Mouse (Mus musculus): ENCODE results near the gene B4galnt2. TPM values are rescaled to one million over a fixed set of nuclear protein-coding genes. Genes with fewer than 3 reads are reported as not detected.

Gene B4galnt2
- polyA plus RNA-seq, 1 experiment from 2014 or later = 0.11 TPM

- ATAC-seq (ENCODE audit: insufficient number of reproducible peaks, insufficient read depth, low FRiP score, low read depth) = no peak
- no peak overlapping the region for H3K4me2 ChIP-seq (ENCODE audit: low read length)
- WGBS = 87% methylated on average over 8 of the region's 8 CpGs
- H3K27ac ChIP-seq (replicated peaks in 1 of 2; ENCODE audit: control insufficient read depth in 1 of 2, insufficient read depth in 1 of 2, low read depth in 2 of 2, low read length in 2 of 2) = no peak overlapping the region
- no peak overlapping the region for H3K9ac ChIP-seq (ENCODE audit: low read length)
- H3K4me1 ChIP-seq (ENCODE audit: control insufficient read depth in 2 of 2, insufficient read depth in 2 of 2, low read length in 2 of 2) = peaks cover 0 to 13% of the 10 kb centered on the region in 2 experiments; a peak in 2 of 4 replicates
- H3K4me3 ChIP-seq (ENCODE audit: control insufficient read depth in 1 of 2, insufficient read depth in 1 of 2, low read depth in 1 of 2, low read length in 2 of 2) = no peak overlapping the region
- H3K27me3 ChIP-seq (ENCODE audit: control insufficient read depth, insufficient read depth, low read length) = no peaks in the 10 kb centered on the region
- H3K36me3 ChIP-seq (ENCODE audit: control insufficient read depth, insufficient read depth, low read length) = no peaks in the 10 kb centered on the region
- no peaks in the 10 kb centered on the region for H3K9me3 ChIP-seq (ENCODE audit: control insufficient read depth, low read length)
Observed at GRCm38 (mm10) chr11:95861397-95861796, 53.3 kb downstream of the B4galnt2 start.

- no peak for ATAC-seq (ENCODE audit: insufficient number of reproducible peaks, insufficient read depth, low FRiP score, low read depth)
- Histone ChIP-seq H3K4me3 (ENCODE audit: control insufficient read depth in 1 of 2, insufficient read depth in 1 of 2, low read depth in 1 of 2, low read length in 2 of 2) (peak overlapping the region; percentile 69 to 79), H3K4me2 (ENCODE audit: low read length) (peak overlapping the region; percentile 73), H3K27ac (replicated peaks in 1 of 2; ENCODE audit: control insufficient read depth in 1 of 2, insufficient read depth in 1 of 2, low read depth in 2 of 2, low read length in 2 of 2) (no peak overlapping the region), H3K27me3 (ENCODE audit: control insufficient read depth, insufficient read depth, low read length) (no peaks in the 10 kb centered on the region), H3K4me1 (ENCODE audit: control insufficient read depth in 2 of 2, insufficient read depth in 2 of 2, low read length in 2 of 2) (peaks cover 0 to 13% of the 10 kb centered on the region in 2 experiments; a peak in 2 of 4 replicates), H3K9ac (ENCODE audit: low read length) (peak overlapping the region; percentile 74), H3K9me3 (ENCODE audit: control insufficient read depth, low read length) (no peaks in the 10 kb centered on the region), H3K36me3 (ENCODE audit: control insufficient read depth, insufficient read depth, low read length) (no peaks in the 10 kb centered on the region)
- 14% methylated on average over 3 of the region's 3 CpGs for whole genome bisulfite sequencing
Observed at GRCm38 (mm10) chr11:95860071-95860490, 54.6 kb downstream of the B4galnt2 start.

GRCm38 (mm10) chr11:95859468-95859855, 55.2 kb downstream of the B4galnt2 start:
- Histone ChIP-seq H3K4me1 (ENCODE audit: control insufficient read depth in 2 of 2, insufficient read depth in 2 of 2, low read length in 2 of 2) (peaks cover 0 to 13% of the 10 kb centered on the region in 2 experiments; a peak in 2 of 4 replicates), H3K4me3 (ENCODE audit: control insufficient read depth in 1 of 2, insufficient read depth in 1 of 2, low read depth in 1 of 2, low read length in 2 of 2) (peak overlapping the region; percentile 69 to 79), H3K9me3 (ENCODE audit: control insufficient read depth, low read length) (no peaks in the 10 kb centered on the region), H3K27me3 (ENCODE audit: control insufficient read depth, insufficient read depth, low read length) (no peaks in the 10 kb centered on the region), H3K9ac (ENCODE audit: low read length) (peak overlapping the region; percentile 74), H3K4me2 (ENCODE audit: low read length) (peak overlapping the region; percentile 73), H3K36me3 (ENCODE audit: control insufficient read depth, insufficient read depth, low read length) (no peaks in the 10 kb centered on the region), H3K27ac (replicated peaks in 1 of 2; ENCODE audit: control insufficient read depth in 1 of 2, insufficient read depth in 1 of 2, low read depth in 2 of 2, low read length in 2 of 2) (peak overlapping the region; percentile 95)
- peak; percentile 48 for ATAC-seq (ENCODE audit: insufficient number of reproducible peaks, insufficient read depth, low FRiP score, low read depth)
- under 1% methylated on average over 35 of the region's 35 CpGs for WGBS

- Histone ChIP-seq H3K36me3 (ENCODE audit: control insufficient read depth, insufficient read depth, low read length) (no peaks in the 10 kb centered on the region), H3K9ac (ENCODE audit: low read length) (peak overlapping the region; percentile 74), H3K4me1 (ENCODE audit: control insufficient read depth in 2 of 2, insufficient read depth in 2 of 2, low read length in 2 of 2) (peaks cover 0 to 13% of the 10 kb centered on the region in 2 experiments; a peak in 2 of 4 replicates), H3K4me3 (ENCODE audit: control insufficient read depth in 1 of 2, insufficient read depth in 1 of 2, low read depth in 1 of 2, low read length in 2 of 2) (peak overlapping the region; percentile 69 to 79), H3K27ac (replicated peaks in 1 of 2; ENCODE audit: control insufficient read depth in 1 of 2, insufficient read depth in 1 of 2, low read depth in 2 of 2, low read length in 2 of 2) (peak overlapping the region; percentile 95), H3K9me3 (ENCODE audit: control insufficient read depth, low read length) (no peaks in the 10 kb centered on the region), H3K27me3 (ENCODE audit: control insufficient read depth, insufficient read depth, low read length) (no peaks in the 10 kb centered on the region), H3K4me2 (ENCODE audit: low read length) (peak overlapping the region; percentile 73)
- WGBS = under 1% methylated on average over 58 of the region's 58 CpGs
- ATAC-seq (ENCODE audit: insufficient number of reproducible peaks, insufficient read depth, low FRiP score, low read depth) = peak; percentile 97
Observed at GRCm38 (mm10) chr11:95858528-95859467, 55.9 kb downstream of the B4galnt2 start.

- peak overlapping the region; percentile 51 to 82 for H3K27ac ChIP-seq (replicated peaks in 1 of 2; ENCODE audit: control insufficient read depth in 1 of 2, insufficient read depth in 1 of 2, low read depth in 2 of 2, low read length in 2 of 2)
- H3K36me3 ChIP-seq (ENCODE audit: control insufficient read depth, insufficient read depth, low read length) = no peaks in the 10 kb centered on the region
- no peaks in the 10 kb centered on the region for H3K9me3 ChIP-seq (ENCODE audit: control insufficient read depth, low read length)
- no peak for ATAC-seq (ENCODE audit: insufficient number of reproducible peaks, insufficient read depth, low FRiP score, low read depth)
- H3K4me3 ChIP-seq (ENCODE audit: control insufficient read depth in 1 of 2, insufficient read depth in 1 of 2, low read depth in 1 of 2, low read length in 2 of 2) = peak overlapping the region; percentile 69 to 79
- WGBS = 21% methylated on average over 21 of the region's 21 CpGs
- peaks cover 0 to 13% of the 10 kb centered on the region in 2 experiments; a peak in 2 of 4 replicates for H3K4me1 ChIP-seq (ENCODE audit: control insufficient read depth in 2 of 2, insufficient read depth in 2 of 2, low read length in 2 of 2)
- H3K9ac ChIP-seq (ENCODE audit: low read length) = peak overlapping the region; percentile 74
- H3K27me3 ChIP-seq (ENCODE audit: control insufficient read depth, insufficient read depth, low read length) = no peaks in the 10 kb centered on the region
- peak overlapping the region; percentile 73 for H3K4me2 ChIP-seq (ENCODE audit: low read length)
Observed at GRCm38 (mm10) chr11:95857716-95858527, 56.8 kb downstream of the B4galnt2 start.

- Histone ChIP-seq H3K9me3 (ENCODE audit: control insufficient read depth, low read length) (no peaks in the 10 kb centered on the region), H3K36me3 (ENCODE audit: control insufficient read depth, insufficient read depth, low read length) (no peaks in the 10 kb centered on the region), H3K4me1 (ENCODE audit: control insufficient read depth in 2 of 2, insufficient read depth in 2 of 2, low read length in 2 of 2) (peaks cover 0 to 13% of the 10 kb centered on the region in 2 experiments; a peak in 2 of 4 replicates), H3K27ac (replicated peaks in 1 of 2; ENCODE audit: control insufficient read depth in 1 of 2, insufficient read depth in 1 of 2, low read depth in 2 of 2, low read length in 2 of 2) (no peak overlapping the region), H3K27me3 (ENCODE audit: control insufficient read depth, insufficient read depth, low read length) (no peaks in the 10 kb centered on the region), H3K9ac (ENCODE audit: low read length) (no peak overlapping the region), H3K4me2 (ENCODE audit: low read length) (no peak overlapping the region), H3K4me3 (ENCODE audit: control insufficient read depth in 1 of 2, insufficient read depth in 1 of 2, low read depth in 1 of 2, low read length in 2 of 2) (no peak overlapping the region)
- WGBS = 83% methylated on average over 4 of the region's 4 CpGs
- ATAC-seq (ENCODE audit: insufficient number of reproducible peaks, insufficient read depth, low FRiP score, low read depth) = no peak
Observed at GRCm38 (mm10) chr11:95857306-95857705, 57.4 kb downstream of the B4galnt2 start.

GRCm38 (mm10) chr11:95853684-95854083, 61.0 kb downstream of the B4galnt2 start:
- WGBS = 42% methylated on average over 5 of the region's 5 CpGs
- Histone ChIP-seq H3K9me3 (ENCODE audit: control insufficient read depth, low read length) (no peaks in the 10 kb centered on the region), H3K4me1 (ENCODE audit: control insufficient read depth in 2 of 2, insufficient read depth in 2 of 2, low read length in 2 of 2) (peaks cover 0 to 6% of the 10 kb centered on the region in 2 experiments; a peak in 2 of 4 replicates), H3K4me2 (ENCODE audit: low read length) (no peak overlapping the region), H3K4me3 (ENCODE audit: control insufficient read depth in 1 of 2, insufficient read depth in 1 of 2, low read depth in 1 of 2, low read length in 2 of 2) (no peak overlapping the region), H3K36me3 (ENCODE audit: control insufficient read depth, insufficient read depth, low read length) (no peaks in the 10 kb centered on the region), H3K27ac (replicated peaks in 1 of 2; ENCODE audit: control insufficient read depth in 1 of 2, insufficient read depth in 1 of 2, low read depth in 2 of 2, low read length in 2 of 2) (no peak overlapping the region), H3K9ac (ENCODE audit: low read length) (no peak overlapping the region), H3K27me3 (ENCODE audit: control insufficient read depth, insufficient read depth, low read length) (no peaks in the 10 kb centered on the region)
- ATAC-seq (ENCODE audit: insufficient number of reproducible peaks, insufficient read depth, low FRiP score, low read depth) = no peak

All from heart, embryonic 14.5 days (tissue).